Mouse (Mus musculus) liver, postnatal 0 days (tissue): ENCODE measurements around the gene Iqcf1. TPM values are rescaled to one million over a fixed set of nuclear protein-coding genes. Genes with fewer than 3 reads are reported as not detected.

Experiments
- ATAC-seq: fragments of 200-750 bp; cut with Nextera tagmentation; 2 replicates; pipeline ENCODE4 v1.8.0; 2017; ENCODE audit warnings: mild to moderate bottlenecking, moderate library complexity
- DNase-seq: peaks from one replicate; pipeline ENCODE4 v3.0.0-alpha.2; 2016
- H3K27ac ChIP-seq: fragments of 300-500 bp; sonication (generic); 2 replicates; pipeline ENCODE4 v1.5.1; 2014; ENCODE audit warnings: antibody characterized with exemption, moderate library complexity, mild to moderate bottlenecking, low read depth
- H3K27me3 ChIP-seq: fragments of 300-500 bp; sonication (generic); 2 replicates; pipeline ENCODE4 v1.6.1; 2014; ENCODE audit warnings: low read length, control low read depth, mixed read lengths; ENCODE audit not compliant: insufficient read depth
- H3K36me3 ChIP-seq: fragments of 300-500 bp; sonication (generic); replicated peaks from 2 replicates; pipeline ENCODE4 v1.6.1; 2014; ENCODE audit warnings: mild to moderate bottlenecking, control low read depth, low read length, moderate library complexity, mixed read lengths; ENCODE audit not compliant: insufficient read depth
- H3K4me1 ChIP-seq: fragments of 300-500 bp; sonication (generic); 2 replicates; pipeline ENCODE4 v1.6.1; 2014; ENCODE audit warnings: antibody characterized with exemption, mild to moderate bottlenecking, control low read depth; ENCODE audit not compliant: insufficient read depth
- H3K4me2 ChIP-seq: fragments of 300-500 bp; sonication (generic); 2 replicates; pipeline ENCODE4 v1.6.1; 2014; ENCODE audit warnings: low read depth, mild to moderate bottlenecking, low read length, moderate library complexity, mixed read lengths
- H3K4me3 ChIP-seq: fragments of 300-500 bp; sonication (generic); 2 replicates; pipeline ENCODE4 v1.5.1; 2014; ENCODE audit warnings: low read depth, low read length
- H3K9ac ChIP-seq: fragments of 300-500 bp; sonication (generic); replicated peaks from 2 replicates; pipeline ENCODE4 v1.6.1; 2014; ENCODE audit warnings: mild to moderate bottlenecking, moderate library complexity
- H3K9me3 ChIP-seq: fragments of 300-500 bp; sonication (generic); 2 replicates; pipeline ENCODE4 v1.6.1; 2016; ENCODE audit warnings: mild to moderate bottlenecking, control low read depth, low read length, mixed read lengths
- CTCF ChIP-seq: sonication (generic); IDR thresholded peaks from 2 replicates; pipeline ENCODE4 v1.5.1; 2016; ENCODE audit warnings: antibody characterized with exemption, low read depth
- EP300 ChIP-seq: IDR thresholded peaks from 2 replicates; pipeline ENCODE4 v1.6.1; 2016; ENCODE audit warnings: antibody characterized with exemption, low read depth, mild to moderate bottlenecking
- WGBS: fragments of 180-500 bp; shearing (Covaris S2); extraction: QIAGEN DNeasy Blood & Tissue Kit; methylation state at CpG from one replicate; pipeline ENCODE4 v1.1.7; 2014; ENCODE audit not compliant: insufficient replicate concordance; 5-methylcytosine and 5-hydroxymethylcytosine counted together
- polyA plus RNA-seq: library from polyadenylated mRNA; unstranded; fragments of >200 nt; fragmentation: Nextera tagmentation; extraction: Ambion mirVana; gene quantifications from 2 replicates; pipeline ENCODE4 v1.2.1, GENCODE M21; 2015

Gene Iqcf1
- polyA plus RNA-seq, 1 experiment from 2014 or later, result not detected

- WGBS, result 40% methylated on average over 6 of the region's 6 CpGs
- no peak overlapping the region for H3K4me2 ChIP-seq
- H3K9me3 ChIP-seq, result no peaks in the 10 kb centered on the region
- H3K4me3 ChIP-seq, result no peak overlapping the region
- H3K9ac ChIP-seq, result no peak overlapping the region
- H3K4me1 ChIP-seq, result 0 out of 2 replicates have a peak, but pooled peaks cover 9% of the 10 kb centered on the region
- H3K27ac ChIP-seq, result no peak overlapping the region
- peaks cover 20% of the 10 kb centered on the region for H3K27me3 ChIP-seq
- H3K36me3 ChIP-seq, result no peaks in the 10 kb centered on the region
- no peak for DNase-seq
- no peak for ATAC-seq
- TF ChIP-seq EP300 (no peak), CTCF (peak; percentile 20; the same call in 1 of the 2 replicates)
Measured at GRCm38 (mm10) chr9:106469317-106469716, 30.4 kb upstream of the Iqcf1 start.

- Histone ChIP-seq H3K4me2 (no peak overlapping the region), H3K27me3 (peaks cover 15% of the 10 kb centered on the region), H3K27ac (no peak overlapping the region), H3K36me3 (no peaks in the 10 kb centered on the region), H3K9ac (no peak overlapping the region), H3K4me1 (0 out of 2 replicates have a peak, but pooled peaks cover 7% of the 10 kb centered on the region), H3K4me3 (no peak overlapping the region), H3K9me3 (no peaks in the 10 kb centered on the region)
- no peak for TF ChIP-seq EP300
- no peak for TF ChIP-seq CTCF
- DNase-seq (no peak), ATAC-seq (no peak)
- WGBS, result 37% methylated on average over 9 of the region's 9 CpGs
Measured at GRCm38 (mm10) chr9:106469776-106470175, 30.0 kb upstream of the Iqcf1 start.

GRCm38 (mm10) chr9:106470991-106471750 lies 28.6 kb upstream of the Iqcf1 start:
- Histone ChIP-seq H3K9ac (no peak overlapping the region), H3K9me3 (no peaks in the 10 kb centered on the region), H3K36me3 (no peaks in the 10 kb centered on the region), H3K27ac (no peak overlapping the region), H3K4me3 (no peak overlapping the region), H3K4me1 (peaks cover 5% of the 10 kb centered on the region), H3K4me2 (peak overlapping the region; percentile 29; the same call in 1 of the 2 replicates), H3K27me3 (peaks cover 1% of the 10 kb centered on the region; the same call in 1 of the 2 replicates)
- no peak for ATAC-seq
- no peak for TF ChIP-seq CTCF
- no peak for TF ChIP-seq EP300
- 72% methylated on average over 14 of the region's 14 CpGs for WGBS
- DNase-seq, result no peak

GRCm38 (mm10) chr9:106471892-106472291 lies 27.9 kb upstream of the Iqcf1 start:
- H3K4me2 ChIP-seq, result peak overlapping the region; percentile 29; the same call in 1 of the 2 replicates
- DNase-seq (peak; percentile 46), ATAC-seq (no peak)
- no peak overlapping the region for H3K9ac ChIP-seq
- TF ChIP-seq EP300 (no peak), CTCF (no peak)
- WGBS, result 63% methylated on average over 5 of the region's 5 CpGs
- no peaks in the 10 kb centered on the region for H3K27me3 ChIP-seq
- peaks cover 8% of the 10 kb centered on the region for H3K4me1 ChIP-seq
- H3K4me3 ChIP-seq, result no peak overlapping the region
- H3K27ac ChIP-seq, result peak overlapping the region; percentile 34
- H3K9me3 ChIP-seq, result no peaks in the 10 kb centered on the region
- no peaks in the 10 kb centered on the region for H3K36me3 ChIP-seq

GRCm38 (mm10) chr9:106472321-106472720 lies 27.4 kb upstream of the Iqcf1 start:
- Histone ChIP-seq H3K27ac (peak overlapping the region; percentile 34), H3K4me1 (peaks cover 10% of the 10 kb centered on the region), H3K9ac (no peak overlapping the region), H3K4me3 (no peak overlapping the region), H3K36me3 (no peaks in the 10 kb centered on the region), H3K4me2 (no peak overlapping the region), H3K27me3 (no peaks in the 10 kb centered on the region), H3K9me3 (no peaks in the 10 kb centered on the region)
- ATAC-seq (no peak), DNase-seq (no peak)
- WGBS, result 69% methylated on average over 4 of the region's 4 CpGs
- TF ChIP-seq EP300 (no peak), CTCF (no peak)

GRCm38 (mm10) chr9:106473081-106473752 lies 26.6 kb upstream of the Iqcf1 start:
- TF ChIP-seq EP300, result no peak
- TF ChIP-seq CTCF, result no peak
- DNase-seq (no peak), ATAC-seq (no peak)

More at GRCm38 (mm10) chr9:106473081-106473752, 26.6 kb upstream of the Iqcf1 start:
- H3K4me3 ChIP-seq, result no peak overlapping the region
- no peaks in the 10 kb centered on the region for H3K27me3 ChIP-seq
- peak overlapping the region; percentile 34; the same call in 1 of the 2 replicates for H3K27ac ChIP-seq
- H3K4me2 ChIP-seq, result no peak overlapping the region
- H3K9me3 ChIP-seq, result no peaks in the 10 kb centered on the region
- no peaks in the 10 kb centered on the region for H3K36me3 ChIP-seq
- peaks cover 19% of the 10 kb centered on the region for H3K4me1 ChIP-seq
- WGBS, result 85% methylated on average over 16 of the region's 16 CpGs
- no peak overlapping the region for H3K9ac ChIP-seq
